Mouse (Mus musculus) ovary, postnatal 10 days (tissue): ENCODE measurements around the gene Slc44a5.

ENCODE experiments used
- DNase-seq: peaks from one replicate; pipeline ENCODE4 v3.0.0; 2022; ENCODE audit warnings: low spot score

The Slc44a5 gene

DNA sequence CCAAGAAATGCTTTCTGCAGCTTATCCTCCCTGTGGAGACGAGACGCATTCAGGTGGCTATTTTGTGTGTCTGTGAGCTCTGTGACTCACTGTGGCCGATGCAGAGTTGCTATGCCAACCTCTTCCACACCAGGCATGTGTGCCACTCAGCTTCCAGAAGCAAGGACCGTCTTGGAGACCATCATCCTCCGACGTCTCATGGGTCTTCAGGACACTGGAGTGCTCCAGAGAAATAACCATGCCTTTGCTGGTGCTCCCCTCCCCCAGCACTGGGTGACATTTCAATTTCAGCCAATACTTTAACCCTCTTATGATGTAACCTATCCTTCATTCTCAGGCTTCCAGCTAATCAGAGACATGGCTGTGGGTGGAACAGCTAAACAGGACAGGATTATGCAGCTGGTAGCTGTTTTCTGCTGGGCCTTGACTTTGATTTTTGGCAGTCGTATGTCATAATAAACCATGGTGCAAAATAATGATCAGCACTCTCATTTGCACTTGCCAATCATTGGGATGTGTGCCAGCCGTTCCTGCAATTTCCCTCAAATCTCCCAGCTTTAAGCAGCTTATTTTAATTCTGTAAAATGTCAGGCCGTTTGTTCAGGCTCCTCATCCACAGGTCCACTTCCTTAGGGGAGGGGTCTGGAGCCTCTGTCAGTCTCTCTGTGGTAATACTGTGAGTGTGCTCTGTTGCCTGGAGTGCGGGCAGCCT is 198.8 kb downstream of the Slc44a5 start:
- no peak for DNase-seq

DNA sequence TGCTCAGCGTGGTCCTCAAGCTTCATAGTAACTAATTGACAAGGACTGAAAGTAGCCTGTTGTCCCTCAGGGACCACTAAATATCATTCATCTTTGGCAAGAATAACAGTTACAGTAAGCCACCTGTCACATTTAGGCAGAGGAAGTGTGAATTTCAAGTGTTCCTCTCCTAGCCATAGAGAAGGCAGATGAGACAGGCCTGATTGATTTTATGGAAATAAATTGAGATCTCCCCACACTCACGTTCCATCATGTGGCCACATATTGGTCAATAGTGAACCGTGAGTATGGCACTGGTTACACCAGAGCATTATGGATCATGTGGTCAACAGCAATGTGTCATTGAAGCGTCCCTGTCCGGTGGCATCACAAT is 199.3 kb downstream of the Slc44a5 start:
- no peak for DNase-seq

DNA sequence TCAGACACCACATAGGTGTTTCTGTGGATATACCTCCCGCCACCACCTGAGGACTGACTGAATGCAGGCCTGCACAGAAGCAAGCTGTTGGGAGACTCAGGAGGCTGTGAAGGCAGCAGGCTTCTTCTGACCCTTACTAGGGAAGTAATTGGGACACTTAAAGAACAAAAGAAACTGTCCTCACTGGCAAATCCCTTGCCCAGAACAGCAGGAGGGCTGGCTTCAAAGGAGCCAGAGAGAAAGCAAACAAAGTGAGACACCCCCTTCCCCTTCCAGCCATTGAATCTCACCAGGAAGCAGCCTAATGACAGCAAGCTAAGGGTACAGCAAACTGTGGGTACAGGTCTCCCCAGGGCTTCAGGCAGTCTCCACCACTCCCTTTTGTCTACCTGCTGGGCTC is 200.3 kb downstream of the Slc44a5 start:
- DNase-seq: no peak

DNA sequence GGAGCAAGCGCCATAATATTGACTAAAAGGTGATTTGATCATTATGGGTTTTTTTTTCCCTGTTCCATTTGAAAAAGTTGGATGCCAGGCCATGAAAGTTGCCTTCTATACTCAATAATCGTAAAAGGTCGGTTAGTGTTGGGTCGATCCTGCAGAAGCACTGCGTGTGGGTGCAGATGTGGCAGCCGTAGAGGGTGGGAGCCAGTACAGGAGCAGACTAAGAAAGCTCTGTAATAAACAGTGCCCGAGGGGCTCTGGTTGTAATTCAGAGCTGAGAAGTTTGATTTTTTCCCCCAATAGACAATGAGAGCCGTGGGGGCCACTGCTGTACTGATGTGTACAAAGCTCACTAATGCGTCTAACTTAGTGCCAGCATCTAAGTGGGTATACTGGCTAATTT is 200.8 kb downstream of the Slc44a5 start:
- no peak for DNase-seq

- DNase-seq: no peak
Observed at GRCm38 (mm10) chr3:154174766-154175165, 201.5 kb downstream of the Slc44a5 start.

GRCm38 (mm10) chr3:154177665-154178305 is 204.5 kb downstream of the Slc44a5 start:
- no peak for DNase-seq

DNA sequence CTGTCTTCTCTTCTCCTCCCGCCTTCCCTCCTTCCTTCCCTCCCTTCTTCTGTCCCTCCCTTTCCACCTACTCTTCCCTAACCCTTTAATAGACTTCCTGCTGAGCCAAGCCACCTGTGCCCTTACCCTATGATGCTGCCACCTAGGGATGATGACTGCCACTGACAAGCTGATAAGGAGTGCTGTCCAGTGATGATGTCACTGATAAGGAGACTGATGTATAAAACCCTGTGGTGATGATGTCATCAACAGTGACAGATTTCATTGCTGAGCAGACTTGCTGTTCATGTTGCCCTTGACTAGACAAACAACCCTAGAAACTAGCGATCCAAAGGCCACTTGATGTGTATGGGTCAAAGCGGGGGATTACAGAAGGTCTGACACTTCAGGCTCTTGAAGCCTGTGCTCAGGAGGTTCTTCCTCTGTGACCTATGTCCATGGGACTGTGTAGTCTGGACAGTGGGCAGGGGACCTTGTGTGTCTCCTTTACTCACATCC is 206.2 kb downstream of the Slc44a5 start:
- no peak for DNase-seq

DNA sequence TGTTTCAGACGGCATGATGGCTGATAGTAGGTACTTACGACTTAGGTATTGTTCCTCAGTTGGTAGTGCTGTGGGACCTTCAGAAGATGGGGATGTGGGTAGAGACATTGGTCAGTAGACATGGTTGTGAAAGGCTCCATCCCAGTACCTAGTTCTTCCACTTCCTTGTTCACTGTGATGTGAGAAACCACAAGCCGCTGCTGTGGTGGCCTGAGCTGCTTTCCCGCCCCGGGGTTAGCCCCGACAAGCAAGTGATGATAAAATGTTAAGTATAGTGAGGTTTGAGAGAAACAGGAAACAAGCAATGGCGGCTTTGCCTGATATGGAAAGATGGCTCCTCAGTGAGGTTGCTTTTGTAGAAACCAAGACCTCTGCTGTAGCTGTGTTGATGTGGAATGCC is 209.8 kb downstream of the Slc44a5 start:
- DNase-seq: no peak

DNA sequence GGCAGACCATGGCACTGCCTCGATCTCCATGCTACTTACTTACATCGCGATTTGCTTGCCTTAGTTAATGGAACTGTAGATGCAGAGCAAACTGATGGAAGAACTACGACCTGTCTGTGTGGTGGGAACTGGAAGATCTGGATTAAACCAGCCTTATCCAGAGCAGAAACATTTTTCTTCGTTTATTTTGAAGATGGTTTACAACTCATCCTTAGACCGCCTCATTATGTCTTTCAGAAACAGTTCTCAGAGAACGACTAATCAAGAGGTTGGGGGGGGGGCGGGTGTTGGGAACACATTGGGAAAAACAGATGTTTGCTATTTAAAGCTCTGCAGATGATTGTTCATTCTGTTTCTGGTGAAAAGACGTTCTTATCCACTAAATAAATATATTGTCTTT is 210.7 kb downstream of the Slc44a5 start:
- no peak for DNase-seq

DNA sequence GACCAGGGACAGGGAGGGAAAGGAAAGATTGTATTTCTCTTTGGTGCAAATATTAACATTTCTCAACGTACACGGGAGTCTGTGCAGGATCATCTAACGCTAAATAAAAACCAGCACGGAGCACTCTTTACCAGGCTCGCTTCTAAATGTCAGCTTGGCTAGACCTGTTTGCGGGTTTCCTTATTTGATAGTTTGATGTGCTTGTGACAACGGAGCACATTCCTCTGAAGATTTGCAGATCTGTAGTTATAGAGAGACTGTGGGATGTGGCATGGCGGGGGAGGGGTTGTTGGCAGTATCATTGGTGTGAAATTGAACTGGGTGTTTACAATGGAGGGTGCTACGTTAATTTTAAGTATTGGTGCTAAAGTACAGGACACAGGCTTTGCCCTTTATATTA is 215.4 kb downstream of the Slc44a5 start:
- DNase-seq: no peak

GRCm38 (mm10) chr3:154192328-154193030 is 219.2 kb downstream of the Slc44a5 start:
- no peak for DNase-seq

- no peak for DNase-seq
Observed at GRCm38 (mm10) chr3:154193189-154193840, 220.1 kb downstream of the Slc44a5 start.

DNA sequence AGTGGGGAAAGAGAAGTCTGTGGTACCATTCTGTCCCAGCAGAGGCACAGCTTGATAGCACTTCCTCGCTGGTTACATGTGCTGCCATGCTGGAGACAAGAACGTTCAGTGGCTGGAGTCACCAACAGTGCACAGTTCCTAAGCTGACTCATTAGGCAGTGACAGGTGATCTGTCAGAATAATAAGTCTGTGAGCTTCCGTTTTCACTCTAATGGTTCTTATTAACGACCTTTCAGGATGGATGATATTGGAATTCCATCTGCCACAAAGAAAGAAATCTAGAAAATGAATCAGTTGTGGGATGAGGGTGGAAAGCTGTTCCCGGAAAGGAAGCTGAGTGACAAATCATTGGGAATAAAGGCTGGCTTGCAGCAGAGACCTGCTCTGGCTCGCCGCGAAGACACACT is 227.2 kb downstream of the Slc44a5 start:
- DNase-seq: no peak

DNA sequence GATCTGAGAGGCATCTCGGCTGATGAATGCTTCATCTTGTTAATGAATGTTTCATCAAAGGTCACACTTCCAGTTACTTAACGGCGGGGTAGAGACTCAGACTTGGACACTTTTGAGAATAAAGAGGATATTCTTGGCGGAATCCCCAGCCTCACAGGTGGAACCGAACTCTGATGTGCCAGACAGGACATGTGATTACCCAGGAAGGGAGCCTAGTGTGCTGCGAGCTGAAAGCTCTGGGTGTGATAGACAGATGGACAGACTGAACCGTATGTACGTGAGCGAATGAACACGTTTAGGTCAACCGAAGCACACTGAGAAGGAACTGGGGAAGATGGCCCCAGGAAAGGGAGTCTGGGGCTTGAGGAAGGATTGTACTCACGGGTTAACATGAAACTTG is 228.6 kb downstream of the Slc44a5 start:
- no peak for DNase-seq

GRCm38 (mm10) chr3:154202383-154202782 is 229.1 kb downstream of the Slc44a5 start:
- DNase-seq: no peak

DNA sequence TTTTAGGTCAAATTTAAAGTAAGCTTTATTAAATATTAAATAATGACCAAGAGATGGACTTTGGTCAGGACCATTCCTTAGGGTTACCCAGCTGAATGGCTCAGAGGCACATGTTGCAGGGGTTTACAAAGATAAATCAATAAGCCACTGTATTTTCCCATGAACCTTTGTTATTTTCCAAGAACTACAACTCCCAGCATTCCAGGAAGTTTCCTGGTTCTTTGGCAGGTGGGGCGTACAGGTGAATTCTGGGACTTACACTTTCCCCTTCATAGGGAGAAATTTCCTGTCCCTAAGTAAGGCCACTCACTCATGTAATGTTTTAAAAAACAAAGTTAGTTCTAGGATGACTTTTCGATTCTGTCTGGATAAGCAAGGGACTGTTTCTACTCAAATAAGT is 235.2 kb downstream of the Slc44a5 start:
- DNase-seq: no peak

GRCm38 (mm10) chr3:154209201-154209754 is 236.0 kb downstream of the Slc44a5 start:
- no peak for DNase-seq

- DNase-seq: no peak
Observed at GRCm38 (mm10) chr3:154209776-154210430, 236.7 kb downstream of the Slc44a5 start.

GRCm38 (mm10) chr3:154210431-154211055 is 237.3 kb downstream of the Slc44a5 start:
- DNase-seq: no peak

DNA sequence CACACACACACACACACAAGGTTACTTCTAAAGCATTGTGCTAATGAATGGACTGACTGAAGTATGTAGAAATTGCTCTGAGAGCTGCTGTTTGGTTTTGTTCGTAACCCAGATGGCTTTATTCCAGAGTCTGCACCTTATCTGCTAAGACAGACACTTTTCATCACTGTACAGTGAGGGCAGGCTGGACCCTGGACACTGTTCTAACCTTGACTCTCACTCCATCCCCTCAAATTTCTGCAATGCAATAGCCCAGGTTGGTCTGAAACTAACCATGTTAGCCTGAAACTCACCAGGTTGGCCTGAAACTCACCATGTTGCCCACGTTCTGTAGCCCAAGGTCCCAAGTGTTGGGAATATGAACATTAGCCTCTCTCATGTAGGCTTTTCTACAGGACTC is 239.3 kb downstream of the Slc44a5 start:
- DNase-seq: no peak

DNA sequence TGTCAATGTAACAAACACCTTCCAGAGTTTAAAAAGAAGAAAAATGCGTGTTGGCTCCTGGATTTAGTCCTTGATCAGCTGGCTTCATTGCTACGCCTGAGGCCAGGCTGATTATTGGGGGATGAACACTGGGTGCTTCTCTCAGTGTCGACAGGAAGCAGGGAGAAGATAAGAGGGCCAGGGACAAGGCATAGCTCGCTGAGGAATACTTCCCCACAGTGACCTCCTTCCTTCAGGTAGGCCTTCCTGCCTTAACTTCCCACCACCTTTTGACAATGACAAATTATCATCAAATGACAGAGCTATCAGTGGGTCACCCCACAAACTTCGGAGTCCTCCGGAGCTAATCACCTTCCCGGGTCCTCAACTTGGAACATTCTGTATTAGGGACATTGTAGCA is 242.1 kb downstream of the Slc44a5 start:
- DNase-seq: no peak
